Mouse (Mus musculus): ENCODE data around the gene Cd52.
"Not testable (repeated sequence)": the region's sequence is repeated elsewhere in the genome, so short reads cannot be mapped to it uniquely, and the experiment has no call there.

The Cd52 gene

DNA sequence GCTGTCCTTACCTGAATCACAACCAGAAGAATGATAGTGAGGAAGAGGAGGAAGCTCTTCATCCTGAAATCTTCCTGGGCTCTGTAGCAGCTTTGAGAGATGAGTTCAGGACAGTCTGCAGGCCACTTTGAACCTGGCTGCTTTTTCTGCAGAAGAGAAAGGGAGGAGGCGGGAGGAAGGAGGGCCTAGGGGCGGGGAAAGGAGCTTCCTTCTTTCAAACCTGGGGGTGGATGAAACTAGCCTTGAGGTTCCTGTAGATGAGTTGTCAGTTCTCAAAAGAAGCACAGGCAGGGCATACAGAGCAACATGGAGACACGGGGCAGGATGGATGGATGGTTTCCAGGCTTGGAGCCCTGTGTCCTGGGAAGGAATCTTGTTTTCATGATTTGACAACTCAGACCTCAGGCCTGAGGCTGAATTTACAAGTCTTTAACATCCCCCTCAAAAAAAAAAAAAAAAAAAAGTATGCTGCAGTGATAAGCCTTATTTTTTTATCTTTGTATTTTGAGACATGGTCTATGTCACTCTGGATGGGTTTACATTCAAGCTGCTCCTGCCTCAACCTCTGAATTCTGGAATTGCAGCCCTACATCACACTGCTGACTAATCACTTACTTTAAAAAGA lies at the start of gene Cd52:
Gene Cd52 (minus strand): TSS at position 160 of the 625 bp plus-strand sequence.
- no peak for DNase-seq

DNA sequence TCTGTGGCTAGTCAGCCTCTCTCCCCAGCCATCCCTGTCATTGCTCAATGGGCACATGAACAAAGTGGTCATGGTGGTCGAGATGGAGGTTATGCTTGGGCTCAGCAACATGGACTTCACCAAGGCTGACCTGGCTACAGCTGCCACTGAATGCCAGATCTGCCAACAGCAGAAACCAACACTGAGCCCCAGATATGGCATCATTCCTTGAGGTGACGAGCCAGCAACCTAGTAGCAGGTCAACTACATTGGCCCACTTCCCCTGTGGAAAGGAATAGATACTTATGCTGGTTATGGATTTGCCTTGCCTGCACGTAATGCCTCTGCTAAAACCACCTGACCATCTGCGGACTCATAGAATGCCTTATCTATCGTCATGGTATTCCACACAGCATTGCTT lies 49.4 kb upstream of the Cd52 start:
- DNase-seq, result not testable (repeated sequence)

DNA sequence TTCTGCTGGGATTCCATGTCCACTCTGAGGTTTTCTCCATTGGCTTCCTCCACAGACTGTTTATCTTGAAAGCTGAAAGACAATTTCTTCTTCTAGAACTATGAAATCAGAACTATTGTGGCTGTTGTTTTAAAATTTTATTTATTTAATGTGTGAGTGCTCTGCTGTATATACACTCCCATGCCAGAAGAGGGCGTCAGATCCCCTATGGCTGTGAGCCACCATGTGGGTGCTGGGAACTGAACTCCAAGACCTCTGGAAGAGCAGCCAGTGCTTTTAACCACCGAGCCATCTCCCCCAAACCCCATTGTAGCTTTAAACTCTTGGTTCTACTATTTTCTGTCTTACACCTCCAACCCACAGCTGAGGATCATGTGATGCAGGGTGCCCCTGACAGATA lies 44.0 kb upstream of the Cd52 start:
- DNase-seq, result no peak

DNA sequence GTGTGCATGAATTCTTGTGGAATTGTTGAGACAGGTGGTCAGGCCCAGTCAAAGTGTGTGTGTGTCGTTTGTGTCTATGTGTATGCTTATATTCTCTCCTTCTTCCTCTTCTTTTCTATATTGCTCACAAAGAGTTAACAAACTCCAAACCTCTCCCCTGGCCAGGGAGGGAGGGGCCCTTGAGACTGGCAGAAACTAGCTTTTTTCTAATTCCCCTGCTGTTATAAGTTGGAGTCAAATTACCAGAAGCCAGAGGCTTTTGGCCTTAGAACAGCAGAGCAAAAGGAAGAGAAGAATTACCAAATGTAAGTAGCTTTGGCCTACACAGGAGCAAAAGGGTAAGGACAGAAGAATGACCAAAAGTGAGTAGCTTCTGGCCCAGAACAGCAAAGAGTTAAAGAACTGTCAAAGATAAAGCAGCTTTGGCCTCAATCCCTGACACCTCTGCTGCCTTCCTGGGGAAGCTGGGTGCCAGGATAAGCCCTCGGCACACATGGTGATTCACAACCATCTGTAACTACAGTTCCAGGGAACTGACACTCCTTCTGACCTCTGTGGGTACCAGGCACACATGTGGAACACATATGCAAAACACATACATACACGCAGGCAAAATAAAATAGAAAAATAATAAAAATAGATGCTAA lies 41.5 kb upstream of the Cd52 start:
- no peak for DNase-seq

DNA sequence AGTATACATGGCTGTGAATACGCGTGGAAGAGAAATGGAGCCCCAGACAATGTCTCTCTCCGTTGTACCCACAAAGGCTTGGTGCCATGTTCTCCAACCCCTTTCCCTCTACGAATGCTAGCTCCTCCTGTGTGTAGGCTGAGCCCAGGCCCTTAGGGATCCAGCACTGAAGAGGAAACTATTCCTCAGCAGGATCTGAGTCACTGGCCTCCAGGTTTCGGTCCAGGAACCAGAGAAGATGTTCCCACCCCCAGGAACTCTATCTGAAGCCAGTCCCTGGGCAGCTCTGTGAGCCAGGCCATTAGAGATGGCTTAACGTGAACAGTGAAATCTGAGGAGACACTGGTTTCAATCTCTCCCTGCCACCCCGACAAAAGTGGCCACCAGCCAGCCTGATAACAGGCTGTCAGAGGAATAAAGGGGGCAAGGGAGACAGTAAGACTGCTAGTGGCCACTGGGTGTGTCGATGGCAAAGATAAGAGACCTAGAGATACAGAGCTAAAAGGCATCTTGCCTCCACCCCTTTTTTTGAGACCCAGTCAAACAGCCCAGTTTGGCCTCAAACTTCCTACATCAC lies 37.7 kb upstream of the Cd52 start:
- no peak for DNase-seq

DNA sequence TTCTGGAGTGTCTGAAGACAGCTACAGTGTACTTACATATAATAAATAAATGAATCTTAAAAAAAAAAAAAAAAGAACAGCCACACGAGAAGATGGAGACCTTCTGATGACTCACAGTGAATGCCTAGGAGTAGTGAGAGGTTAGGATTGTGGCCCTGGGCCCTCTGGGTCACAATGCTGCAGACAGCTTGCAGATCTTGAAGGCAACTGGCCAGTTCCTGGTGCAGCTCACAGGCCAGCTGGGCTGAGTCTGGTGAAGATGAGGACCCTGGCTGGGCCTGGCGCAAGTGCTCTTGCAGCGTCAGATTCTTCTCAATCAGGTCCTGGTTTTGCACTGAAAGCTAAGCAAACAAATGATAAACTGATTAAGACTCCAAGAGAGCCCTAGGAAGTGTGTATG lies 37.2 kb upstream of the Cd52 start:
- DNase-seq, result no peak

DNA sequence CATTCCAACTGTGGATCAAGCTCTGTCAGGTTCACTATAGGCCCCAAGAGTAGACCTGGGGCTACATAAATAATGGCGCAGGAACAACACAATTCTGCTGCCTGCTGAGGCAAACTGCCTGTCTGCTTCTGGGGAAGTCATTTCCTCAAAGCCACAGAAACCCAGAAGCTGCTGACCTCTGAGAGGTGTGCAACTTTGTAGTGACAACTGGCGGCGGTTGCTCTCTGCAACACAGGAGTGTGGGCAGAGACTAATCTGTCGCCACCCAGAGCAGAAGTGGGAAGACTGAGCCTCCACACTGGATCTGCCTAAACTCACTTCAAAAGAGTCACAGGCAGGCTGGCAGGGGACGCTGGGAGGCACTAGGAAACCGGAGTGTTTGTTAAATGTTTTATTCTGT lies 34.6 kb upstream of the Cd52 start:
- DNase-seq, result no peak

DNA sequence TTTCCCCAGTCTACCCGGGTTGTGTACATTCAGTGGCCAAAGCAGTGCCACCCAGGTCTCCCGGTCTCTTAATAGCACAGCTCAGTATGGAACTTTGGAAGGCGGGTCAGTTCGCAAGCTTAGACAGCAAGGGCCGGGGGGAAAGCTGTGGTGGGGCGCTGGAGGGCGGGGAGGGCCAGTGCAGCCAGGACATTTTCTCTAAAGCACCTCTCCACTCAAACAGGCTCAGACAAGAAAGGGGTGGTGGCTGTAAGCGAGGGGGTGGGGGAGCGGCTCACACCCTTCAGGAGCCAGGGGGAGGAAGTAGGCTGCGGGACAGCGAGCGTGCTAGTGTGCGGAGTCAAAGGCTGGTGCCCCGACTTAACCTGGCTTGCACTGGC lies 34.1 kb upstream of the Cd52 start:
- DNase-seq, result no peak

DNA sequence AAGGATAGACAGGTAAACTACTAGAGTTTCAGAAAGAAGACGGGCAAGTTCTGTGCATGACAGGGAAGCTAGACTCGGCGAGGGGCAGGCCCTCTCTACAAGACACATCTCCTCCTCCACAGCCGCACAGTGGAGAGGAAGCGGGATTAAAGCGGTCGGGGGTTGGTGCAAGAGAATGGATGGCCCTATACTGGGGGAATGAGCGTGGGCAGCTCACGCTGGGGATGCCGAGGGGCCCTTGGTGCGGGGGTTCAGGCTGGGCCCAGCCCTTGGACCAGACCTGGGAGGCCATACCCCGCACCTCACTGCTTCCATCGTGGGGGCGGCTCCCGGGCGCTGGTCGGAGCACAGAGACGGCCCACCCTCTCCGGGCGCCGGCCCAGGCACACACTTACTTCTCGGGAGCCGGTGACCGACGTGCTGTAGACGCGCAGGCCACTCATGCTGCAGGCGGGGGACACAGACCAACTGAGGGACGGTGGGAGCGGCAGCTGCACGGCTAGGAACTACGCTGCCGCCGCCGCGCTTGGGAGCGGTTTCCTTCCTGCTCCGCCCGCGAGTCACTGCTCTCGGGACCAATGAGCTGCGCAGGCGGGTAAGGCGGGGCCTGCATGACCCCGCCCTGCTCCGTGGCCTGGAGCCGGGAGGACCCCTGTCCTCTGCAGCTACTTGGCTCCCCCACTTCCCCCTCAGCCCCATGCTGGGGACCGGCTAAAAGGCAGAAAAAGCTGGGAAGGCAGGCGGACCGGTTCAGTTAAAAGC lies 33.5 kb upstream of the Cd52 start, which contains the start of gene Sh3bgrl3:
Gene Sh3bgrl3 (minus strand): TSS at position 569 of the 762 bp plus-strand sequence.
- peak; percentile 85 for DNase-seq

DNA sequence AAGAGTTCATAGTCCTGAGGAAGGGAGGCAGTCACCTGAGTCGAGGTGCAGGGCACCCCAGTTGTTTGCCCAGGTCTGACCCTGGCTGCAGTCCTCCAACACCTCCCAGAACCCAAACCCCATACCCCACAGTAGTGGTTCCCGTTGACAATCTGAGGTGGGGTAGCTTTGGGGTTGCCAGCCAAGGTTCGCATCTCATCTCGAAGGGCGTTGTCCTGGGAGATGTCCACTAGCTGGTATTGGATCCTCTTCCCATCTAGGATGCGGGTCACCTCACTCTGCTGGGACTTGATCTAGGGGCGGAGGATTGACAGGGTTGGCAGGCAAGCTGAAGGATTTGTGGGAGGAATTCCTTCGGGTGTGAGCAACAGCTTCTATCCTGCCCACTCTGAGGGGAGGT lies 32.9 kb upstream of the Cd52 start:
- DNase-seq, result no peak

DNA sequence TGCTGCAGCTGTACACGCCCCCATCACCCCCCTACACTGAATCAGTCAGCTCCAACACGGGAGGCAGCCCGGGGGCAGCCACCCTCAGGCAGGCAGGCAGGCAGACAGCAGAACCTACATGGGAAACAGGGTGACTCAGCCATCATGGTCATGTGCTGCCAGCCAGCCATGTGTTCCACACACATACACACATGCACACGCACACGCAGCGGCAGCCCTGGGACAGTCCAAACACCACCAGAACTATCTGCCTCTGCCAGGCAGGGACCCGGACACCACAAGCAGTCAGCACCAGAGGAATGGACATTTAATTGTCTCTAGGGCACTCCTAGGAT lies 32.2 kb upstream of the Cd52 start:
- DNase-seq, result no peak

DNA sequence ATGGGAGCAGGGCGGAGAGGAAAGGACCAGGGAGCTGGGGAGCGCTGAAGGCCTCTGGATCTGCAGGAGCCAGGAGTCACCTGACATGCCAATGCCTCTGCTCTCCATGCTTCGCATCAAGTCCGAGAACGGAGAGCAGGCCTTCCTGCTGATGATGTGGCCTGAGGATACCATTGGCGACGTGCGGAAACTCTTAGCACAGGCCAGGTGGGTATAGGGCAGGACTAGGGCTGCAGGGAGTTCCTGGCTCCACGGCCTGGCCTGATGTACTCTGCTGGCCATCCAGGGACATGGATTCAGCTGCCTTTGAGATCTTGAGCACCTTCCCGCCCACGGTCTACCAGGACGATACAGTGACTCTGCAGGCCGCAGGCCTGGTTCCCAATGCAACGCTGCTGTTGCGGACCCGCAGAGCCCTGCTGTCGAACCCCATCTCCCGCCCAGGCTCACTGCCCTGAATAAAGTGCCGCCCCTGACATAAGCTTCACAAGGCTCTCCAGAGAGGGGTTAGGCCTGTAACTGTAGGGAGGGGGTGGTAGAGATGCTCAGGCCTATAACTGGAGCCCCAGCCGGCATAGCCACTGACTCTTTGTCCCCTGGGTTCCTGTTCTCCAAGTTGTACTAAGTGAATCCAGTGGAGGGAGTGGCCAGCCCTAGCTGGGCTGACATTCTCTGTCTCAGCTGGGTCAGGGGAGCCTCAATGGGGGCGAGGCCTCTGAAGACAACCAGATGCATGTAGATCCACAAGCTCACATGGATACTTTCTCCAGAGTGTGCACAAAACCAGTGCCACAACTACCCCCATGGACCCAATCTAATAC lies 31.6 kb upstream of the Cd52 start:
- no peak for DNase-seq

DNA sequence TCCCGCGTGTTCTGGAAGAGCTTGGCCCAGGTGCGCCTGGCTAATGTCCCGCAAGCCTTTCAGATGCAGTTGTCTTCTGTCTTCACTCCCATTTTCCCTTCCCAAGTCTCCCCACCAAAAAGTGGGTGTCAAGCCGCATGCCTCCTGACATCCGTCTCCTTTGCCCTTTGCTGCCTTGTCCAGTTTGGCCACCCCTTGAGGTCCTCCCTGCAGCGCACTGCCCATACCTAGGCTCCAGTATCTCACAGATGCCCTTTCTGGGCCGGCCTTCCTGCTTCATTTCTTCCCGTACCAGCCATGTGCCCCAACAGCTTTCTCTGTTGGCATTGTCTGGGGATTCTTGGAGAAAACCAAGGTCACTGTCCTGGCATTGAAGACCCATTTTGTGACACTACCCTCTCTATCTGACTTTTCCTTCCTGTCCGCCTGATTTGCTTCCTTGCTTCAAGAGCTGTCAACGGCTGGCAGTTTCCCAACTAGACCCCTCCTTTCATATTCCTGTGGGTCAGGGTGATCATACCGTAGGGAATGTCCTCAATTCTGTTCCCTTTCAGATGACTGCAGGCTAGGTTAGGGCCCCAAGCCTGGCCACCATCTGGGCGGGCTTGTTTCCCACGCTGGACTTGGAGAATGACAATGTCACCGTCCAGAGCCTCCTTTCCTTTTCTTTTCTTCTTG lies 30.6 kb upstream of the Cd52 start:
- DNase-seq, result no peak

DNA sequence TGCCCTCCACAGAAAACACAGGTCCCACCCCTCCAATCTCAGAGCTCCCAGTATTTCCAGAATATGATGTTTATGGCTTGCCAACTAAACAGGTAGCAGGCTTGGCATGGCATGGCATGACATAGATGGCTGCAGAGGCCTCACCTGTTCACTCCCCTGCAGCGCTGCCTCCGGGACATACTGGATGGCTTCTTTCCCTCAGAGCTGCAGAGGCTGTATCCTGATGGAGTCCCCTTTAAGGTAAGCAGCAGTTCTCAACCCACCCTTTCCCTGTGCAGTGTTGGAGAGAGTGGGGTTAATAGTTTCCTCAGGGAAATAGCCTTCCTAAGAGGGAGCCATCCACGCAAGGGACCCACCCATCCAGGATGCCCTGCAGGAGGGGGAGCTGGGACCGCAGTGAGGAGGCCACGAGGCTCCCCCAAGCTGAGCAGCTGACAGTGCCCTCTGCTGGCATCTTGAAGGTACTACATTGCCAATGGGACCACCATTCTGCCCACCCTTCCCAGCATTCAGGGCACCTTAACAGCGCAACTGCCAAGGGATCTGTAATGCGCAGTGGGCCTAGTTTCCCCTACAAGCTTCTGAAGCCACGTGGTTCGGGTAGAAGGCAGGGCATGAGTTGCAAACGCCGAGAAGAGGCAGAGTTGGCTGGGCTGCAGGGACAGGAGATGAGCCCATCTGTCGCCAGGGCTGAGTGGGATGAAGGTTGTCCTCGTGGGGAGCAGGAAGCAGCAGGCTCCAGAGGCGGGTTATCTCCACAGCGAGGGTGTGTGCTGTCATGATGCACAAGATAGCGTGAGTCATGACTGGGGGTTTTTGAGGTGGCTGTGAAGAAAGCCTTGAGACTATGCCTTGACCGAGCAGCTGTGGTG lies 29.0 kb upstream of the Cd52 start:
- DNase-seq, result peak; percentile 53

DNA sequence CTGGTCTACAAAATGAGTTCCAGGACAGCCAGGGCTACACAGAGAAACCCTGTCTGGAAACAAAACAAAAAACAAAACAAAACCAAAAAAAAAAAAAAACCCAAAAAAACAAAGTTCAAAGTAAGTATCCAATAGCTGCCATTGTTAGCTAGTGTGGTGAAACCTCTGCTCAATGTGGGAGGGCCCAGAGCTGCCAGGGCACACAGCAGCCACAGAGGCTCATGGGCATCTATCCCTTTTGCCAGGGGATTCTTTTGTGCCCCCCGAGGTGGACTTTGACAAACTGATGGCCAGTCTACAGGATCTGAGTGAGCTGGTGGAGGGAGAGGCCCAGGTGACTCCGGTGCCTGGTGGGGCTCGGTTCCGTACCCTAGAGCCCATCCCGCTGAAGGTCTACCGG lies 28.3 kb upstream of the Cd52 start:
- no peak for DNase-seq

DNA sequence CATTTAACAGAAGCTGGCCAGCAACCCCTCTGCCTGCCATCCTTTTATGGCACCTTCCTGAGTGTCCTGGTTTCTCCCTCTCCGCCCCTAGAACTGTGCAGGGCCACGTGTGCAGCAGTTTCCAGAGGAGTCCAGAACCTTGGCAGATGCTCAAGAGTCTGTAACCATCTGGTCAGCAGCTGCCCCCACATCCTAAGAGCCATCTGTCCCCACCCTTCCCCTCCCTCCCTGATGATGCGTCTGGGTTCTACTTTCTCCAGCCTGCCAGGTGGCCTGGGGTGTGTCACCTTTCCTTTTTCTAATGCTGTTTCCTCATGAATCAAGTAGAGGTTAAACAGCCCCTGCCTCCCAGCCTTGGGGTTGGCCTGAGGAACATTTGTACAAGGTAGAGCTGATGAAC lies 27.4 kb upstream of the Cd52 start:
- no peak for DNase-seq

DNA sequence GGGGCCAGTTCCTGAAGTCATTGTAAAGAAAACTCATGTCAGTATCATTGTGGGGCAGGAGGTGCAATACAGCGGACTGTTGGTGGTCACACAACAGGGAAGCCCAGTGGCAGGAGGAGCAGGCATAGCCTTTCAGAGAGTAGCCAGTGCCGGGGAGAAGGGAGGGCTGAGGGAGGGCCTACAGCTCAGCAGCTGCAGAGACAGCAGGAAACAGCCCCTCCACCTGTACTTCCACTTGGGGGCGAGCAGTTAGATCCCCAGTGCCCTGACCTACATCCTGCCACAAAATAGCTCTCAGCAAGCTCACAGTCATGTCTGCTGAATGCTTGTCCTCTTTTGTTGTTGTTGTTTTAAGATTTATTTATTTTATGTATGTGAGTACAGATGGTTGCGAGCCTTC lies 26.7 kb upstream of the Cd52 start:
- DNase-seq, result no peak

DNA sequence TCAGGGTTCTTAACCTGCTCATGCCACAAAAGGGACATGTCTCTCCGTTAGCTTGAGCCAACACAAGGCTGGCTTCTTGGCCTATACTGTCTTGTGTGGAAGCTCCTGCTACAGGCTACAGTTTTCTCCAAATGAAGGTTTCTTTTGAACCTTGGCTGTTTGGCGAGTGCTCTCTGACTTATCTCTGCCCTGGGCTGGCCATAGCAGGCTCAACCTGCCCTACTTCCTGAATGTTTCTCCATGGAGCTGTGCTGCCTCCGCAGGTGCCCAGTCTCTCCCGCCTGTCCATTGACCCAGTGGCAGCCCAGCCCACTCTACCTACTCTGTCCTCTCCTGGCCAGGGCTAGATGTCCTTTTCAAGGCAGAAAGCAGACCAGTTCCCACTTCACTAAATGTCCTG lies 26.0 kb upstream of the Cd52 start:
- no peak for DNase-seq

DNA sequence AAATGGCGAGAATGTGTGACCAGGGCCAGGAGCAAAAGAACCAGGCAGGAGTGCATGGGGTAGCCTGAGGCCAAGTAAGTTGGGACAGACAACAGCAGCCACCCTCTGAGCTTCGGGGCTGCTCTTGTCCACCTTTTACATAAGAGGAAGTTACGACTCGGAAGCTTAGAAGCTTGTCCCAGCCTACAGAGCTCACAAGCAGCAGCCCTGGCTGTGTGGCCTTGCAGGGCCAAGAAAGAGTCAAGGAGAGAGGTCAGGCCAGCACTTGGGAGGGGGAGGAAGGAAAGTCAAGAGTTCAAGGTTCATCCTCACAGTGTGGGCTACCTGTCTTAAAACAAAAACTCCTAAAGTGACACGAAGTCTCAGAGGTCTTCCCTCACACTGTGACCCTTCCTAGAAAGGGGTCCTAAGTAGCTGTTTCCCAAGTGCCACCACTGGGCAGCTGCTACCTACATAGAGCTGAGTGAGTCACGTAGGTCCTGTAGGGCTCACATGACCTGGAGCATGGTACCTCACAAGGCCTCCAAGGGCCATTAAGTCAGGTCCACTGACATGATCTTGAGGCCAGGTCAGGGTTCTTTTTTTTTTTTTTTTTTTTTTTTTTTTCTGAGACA lies 25.4 kb upstream of the Cd52 start:
- no peak for DNase-seq

DNA sequence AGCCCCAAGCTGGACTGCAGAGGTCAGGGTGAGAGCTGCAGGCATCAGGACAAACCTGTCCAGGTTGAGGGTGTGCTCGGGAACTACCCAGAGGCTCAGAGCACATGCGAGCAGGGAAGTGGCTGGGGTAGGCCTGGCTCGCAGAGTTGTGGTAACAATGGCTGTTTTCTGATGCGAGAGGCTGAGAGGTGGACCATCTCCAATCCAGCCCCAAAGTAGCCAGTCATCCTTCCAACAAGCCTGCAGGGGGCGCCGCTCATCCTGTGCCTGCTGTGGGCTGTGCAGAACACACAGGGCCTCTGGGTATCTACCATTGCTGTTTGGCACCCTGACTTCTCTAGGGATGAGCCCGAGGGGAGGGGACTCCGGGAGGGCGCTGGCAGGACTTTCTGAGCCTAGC lies 24.8 kb upstream of the Cd52 start:
- DNase-seq, result no peak

DNA sequence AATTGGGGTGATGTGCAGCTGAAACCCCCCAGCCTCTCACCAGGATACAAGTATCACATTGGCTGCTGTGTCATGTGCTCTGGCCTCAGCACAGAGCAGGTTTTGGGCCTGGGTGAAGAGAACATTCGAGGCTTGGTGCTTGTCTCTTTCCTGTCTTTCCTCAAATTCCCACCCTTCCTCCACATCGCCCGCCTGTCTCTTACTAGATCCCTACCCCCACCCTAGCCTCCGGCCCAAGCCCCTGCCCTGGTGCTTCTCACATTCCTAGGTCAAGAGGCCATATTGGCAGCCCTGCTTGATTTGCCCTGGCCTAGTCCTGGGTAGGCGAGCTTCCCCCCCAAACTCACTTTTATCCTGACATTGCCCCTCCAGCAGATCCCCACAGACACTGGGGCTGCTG lies 24.2 kb upstream of the Cd52 start:
- no peak for DNase-seq
